1 mouse cellular context compared by ENCODE assay signal in the genomic region with DNA sequence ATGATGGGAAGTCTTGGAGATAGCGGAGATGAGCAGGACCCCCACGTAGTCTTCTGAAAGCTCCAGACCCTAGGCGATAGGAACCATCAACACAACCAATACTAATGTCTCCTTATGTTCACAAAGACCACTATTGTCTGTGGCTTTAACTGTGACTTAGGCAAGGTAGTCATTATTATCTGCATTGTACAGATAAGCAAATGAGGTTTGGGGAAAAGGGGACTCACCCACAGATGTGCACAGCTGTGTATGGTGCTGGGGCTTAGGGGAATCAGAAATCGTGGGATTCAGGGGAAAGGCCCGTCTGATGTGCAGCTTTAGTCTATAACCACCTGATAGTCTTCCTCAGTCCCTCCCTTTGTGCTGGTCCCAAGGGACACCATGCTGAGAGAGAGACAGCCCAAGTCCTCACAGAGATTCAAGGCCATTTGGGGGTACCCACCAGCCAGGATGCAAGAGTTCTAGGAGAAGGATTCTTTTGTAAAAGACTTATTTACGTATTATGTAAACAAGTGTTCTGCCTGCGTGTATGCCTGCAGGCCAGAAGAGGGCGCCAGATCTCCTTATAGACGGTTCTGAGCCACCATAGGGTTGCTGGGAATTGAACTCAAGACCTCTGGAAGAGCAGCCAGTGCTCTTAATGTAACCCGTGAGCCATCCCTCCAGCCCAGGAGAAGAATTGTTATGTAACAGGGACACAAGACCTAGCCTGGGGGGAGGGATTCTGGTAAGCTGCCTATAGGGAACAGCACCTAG.
TF ChIP-seq lines count a peak whose summit lies in the region.

No protein-coding gene starts in this region.

TF ChIP-seq in MEL, 35 proteins besides CTCF, POLR2A, EP300 and RAD21:
- TF ChIP-seq SMC3 (IDR thresholded peaks at IDR 0.05; ENCODE audit: low read depth, low read length) (peak; percentile 44), ZC3H11A (IDR thresholded peaks at IDR 0.05; ENCODE audit: low read depth, low read length) (peak; percentile 32), SIN3A (IDR thresholded peaks at IDR 0.05; ENCODE audit: low read length) (0 out of 2 replicates have a peak, but pooled peaks have one; percentile 43), TAL1 (IDR thresholded peaks at IDR 0.05; ENCODE audit: low read length) (no peak; the same call in 1 of the 2 replicates), E2F4 (IDR thresholded peaks at IDR 0.05; ENCODE audit: borderline replicate concordance, low read depth, low read length) (no peak), JUND (IDR thresholded peaks at IDR 0.05; ENCODE audit: low read depth, low read length) (0 out of 2 replicates have a peak, but pooled peaks have one; percentile 18)
